Comparison of ENCODE assay signal across 19 mouse cellular contexts in genomic region chr17:13679725-13680124, GRCm38 (mm10).
DNase-seq lines count a peak whose midpoint lies in the region; ATAC-seq lines count a peak whose summit lies in the region.
"Had no signal": no experiment of that assay in that cellular context is flagged by ENCODE, and none has a peak within 500 bp of the region (broad histone marks: within the 10 kb centered on the region; RNA-seq: fewer than 3 reads in every experiment).

No protein-coding gene starts in this region.

- peak overlapping the region; percentile 74 for H3K27ac ChIP-seq in forebrain, embryonic 10.5 days
- no peak overlapping the region for H3K27ac ChIP-seq in forebrain, embryonic 11.5 days (ENCODE audit: low read depth, low read length)
- peak overlapping the region; percentile 52; the same call in 1 of the 2 replicates for H3K27ac ChIP-seq in neural tube, embryonic 14.5 days (ENCODE audit: low read depth, low read length)
- peak overlapping the region; percentile 56 for H3K27ac ChIP-seq in hindbrain, embryonic 13.5 days
- H3K27ac ChIP-seq: embryonic facial prominence, embryonic 13.5 days; kidney, embryonic 15.5 days; limb, embryonic 15.5 days; midbrain, embryonic 12.5 days had no signal

- WGBS in forebrain, embryonic 10.5 days: 83% methylated on average over 6 of the region's 6 CpGs
- WGBS in forebrain, embryonic 11.5 days: 75% methylated on average over 6 of the region's 6 CpGs
- WGBS in neural tube, embryonic 14.5 days: 70% methylated on average over 6 of the region's 6 CpGs
- 72% methylated on average over 6 of the region's 6 CpGs for WGBS in hindbrain, embryonic 13.5 days

- H3K9me3 ChIP-seq in forebrain, embryonic 10.5 days: peaks cover 2% of the 10 kb centered on the region; the same call in 1 of the 2 replicates
- no peaks in the 10 kb centered on the region for H3K9me3 ChIP-seq in forebrain, embryonic 11.5 days (ENCODE audit: control insufficient read depth, low read length)
- H3K9me3 ChIP-seq in neural tube, embryonic 14.5 days (ENCODE audit: control insufficient read depth, low read length): no peaks in the 10 kb centered on the region
- H3K9me3 ChIP-seq in hindbrain, embryonic 13.5 days: no peaks in the 10 kb centered on the region
- H3K9me3 ChIP-seq: embryonic facial prominence, embryonic 13.5 days; kidney, embryonic 15.5 days; limb, embryonic 15.5 days; midbrain, embryonic 12.5 days had no signal

- no peak overlapping the region for H3K9ac ChIP-seq in forebrain, embryonic 11.5 days (ENCODE audit: low read length)
- H3K9ac ChIP-seq in neural tube, embryonic 14.5 days (replicated peaks; ENCODE audit: low read depth, low read length): 0 out of 2 replicates have a peak overlapping the region, but pooled peaks have one; percentile 13
- H3K9ac ChIP-seq in hindbrain, embryonic 13.5 days: no peak overlapping the region
- H3K9ac ChIP-seq: embryonic facial prominence, embryonic 13.5 days; kidney, embryonic 15.5 days; limb, embryonic 15.5 days; midbrain, embryonic 12.5 days had no signal

- H3K4me2 ChIP-seq in forebrain, embryonic 11.5 days (ENCODE audit: low read depth, low read length, severe bottlenecking): no peak overlapping the region
- H3K4me2 ChIP-seq in neural tube, embryonic 14.5 days (ENCODE audit: low read depth, low read length): no peak overlapping the region
- no peak overlapping the region for H3K4me2 ChIP-seq in hindbrain, embryonic 13.5 days
- H3K4me2 ChIP-seq: embryonic facial prominence, embryonic 13.5 days; kidney, embryonic 15.5 days; limb, embryonic 15.5 days; midbrain, embryonic 12.5 days had no signal

- ATAC-seq in forebrain, embryonic 11.5 days (replicated peaks; ENCODE audit: low FRiP score): no peak
- ATAC-seq in neural tube, embryonic 14.5 days (ENCODE audit: low read depth): no peak
- ATAC-seq in hindbrain, embryonic 13.5 days (ENCODE audit: low FRiP score): no peak

- H3K4me3 ChIP-seq in forebrain, embryonic 10.5 days: no peak overlapping the region
- no peak overlapping the region for H3K4me3 ChIP-seq in forebrain, embryonic 11.5 days (ENCODE audit: low read depth, low read length)
- no peak overlapping the region for H3K4me3 ChIP-seq in neural tube, embryonic 14.5 days (ENCODE audit: low read depth, low read length)
- H3K4me3 ChIP-seq in hindbrain, embryonic 13.5 days: no peak overlapping the region
- H3K4me3 ChIP-seq: embryonic facial prominence, embryonic 13.5 days; kidney, embryonic 15.5 days; limb, embryonic 15.5 days; midbrain, embryonic 12.5 days had no signal

- peaks cover 4% of the 10 kb centered on the region; the same call in 1 of the 2 replicates for H3K36me3 ChIP-seq in forebrain, embryonic 10.5 days (replicated peaks)
- H3K36me3 ChIP-seq in forebrain, embryonic 11.5 days (ENCODE audit: control insufficient read depth, insufficient read depth, low read length): no peaks in the 10 kb centered on the region
- no peaks in the 10 kb centered on the region for H3K36me3 ChIP-seq in neural tube, embryonic 14.5 days (ENCODE audit: control insufficient read depth, insufficient read depth, low read length)
- no peaks in the 10 kb centered on the region for H3K36me3 ChIP-seq in hindbrain, embryonic 13.5 days
- H3K36me3 ChIP-seq: embryonic facial prominence, embryonic 13.5 days; G1E; kidney, embryonic 15.5 days; limb, embryonic 15.5 days; midbrain, embryonic 12.5 days had no signal

- no peaks in the 10 kb centered on the region for H3K27me3 ChIP-seq in forebrain, embryonic 10.5 days (ENCODE audit: poor library complexity, severe bottlenecking)
- H3K27me3 ChIP-seq in forebrain, embryonic 11.5 days (ENCODE audit: control insufficient read depth, insufficient read depth, low read length): no peaks in the 10 kb centered on the region
- no peaks in the 10 kb centered on the region for H3K27me3 ChIP-seq in neural tube, embryonic 14.5 days (ENCODE audit: control insufficient read depth, insufficient read depth, low read length)
- no peaks in the 10 kb centered on the region for H3K27me3 ChIP-seq in hindbrain, embryonic 13.5 days
- H3K27me3 ChIP-seq: embryonic facial prominence, embryonic 13.5 days; kidney, embryonic 15.5 days; limb, embryonic 15.5 days; midbrain, embryonic 12.5 days had no signal

- no peak for DNase-seq in forebrain, embryonic 10.5 days (ENCODE audit: extremely low spot score, low spot score)
- DNase-seq in forebrain, embryonic 11.5 days (ENCODE audit: low spot score): no peak
- no peak for DNase-seq in neural tube, embryonic 10.5 days (ENCODE audit: extremely low spot score, low spot score)
- DNase-seq in natural killer cell, adult 2 months (ENCODE audit: low spot score in 2 of 2): no peak
- DNase-seq in layer of hippocampus, postnatal 10 days (ENCODE audit: low spot score in 2 of 2): no peak
- no peak for DNase-seq in layer of hippocampus, postnatal 25 days (ENCODE audit: extremely low spot score in 1 of 2, low spot score in 1 of 2)
- DNase-seq: adrenal gland, postnatal 10 days; cerebellum, adult 18-20 months; gastrocnemius, postnatal 14 days; lung, adult 18-20 months; lung, postnatal 36 days; thymus, postnatal 14 days had no signal

- H3K4me1 ChIP-seq in forebrain, embryonic 10.5 days: peaks cover 76% of the 10 kb centered on the region
- peaks cover 11% of the 10 kb centered on the region for H3K4me1 ChIP-seq in forebrain, embryonic 11.5 days (replicated peaks; ENCODE audit: control insufficient read depth, insufficient read depth, low read length)
- peaks cover 7% of the 10 kb centered on the region; the same call in 1 of the 2 replicates for H3K4me1 ChIP-seq in neural tube, embryonic 14.5 days (ENCODE audit: control insufficient read depth, insufficient read depth, low read length)
- peaks cover 54% of the 10 kb centered on the region for H3K4me1 ChIP-seq in hindbrain, embryonic 13.5 days (replicated peaks)
